Mouse (Mus musculus): ENCODE results near the gene Golga5. TPM values are rescaled to one million over a fixed set of nuclear protein-coding genes. Genes with fewer than 3 reads are reported as not detected.

The Golga5 gene
- polyA plus RNA-seq, 1 experiment from 2014 or later, result 24.7 TPM

DNA sequence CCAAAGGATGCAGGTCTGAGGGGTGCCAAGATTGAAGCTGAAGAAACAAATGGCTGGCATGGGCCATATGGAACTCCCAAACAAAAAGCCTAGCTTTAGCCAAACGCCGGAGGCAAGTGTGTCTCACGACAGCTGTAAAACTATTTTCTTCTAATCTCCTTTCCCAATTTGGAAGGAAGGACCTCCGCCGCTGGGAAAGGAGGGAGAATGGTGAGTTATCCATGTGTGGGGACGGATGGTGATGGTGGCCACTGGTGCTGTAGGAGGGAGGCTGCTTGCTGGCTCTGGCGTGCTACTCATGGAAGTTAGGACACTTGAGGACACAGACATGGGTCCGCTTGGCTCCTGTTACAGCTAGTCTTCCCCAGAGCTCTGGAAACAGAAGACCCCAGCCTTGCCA, 71.3 kb downstream of the Golga5 start:
- Histone ChIP-seq H3K4me1 (ENCODE audit: control insufficient read depth, insufficient read depth, low read depth, low read length) (no peaks in the 10 kb centered on the region), H3K27me3 (replicated peaks; ENCODE audit: control insufficient read depth, insufficient read depth, low read length) (no peaks in the 10 kb centered on the region), H3K9ac (ENCODE audit: low read depth, low read length) (no peak overlapping the region), H3K36me3 (ENCODE audit: control insufficient read depth, insufficient read depth, low read length) (no peaks in the 10 kb centered on the region), H3K4me2 (ENCODE audit: low read length) (no peak overlapping the region), H3K4me3 (ENCODE audit: low read length) (no peak overlapping the region), H3K9me3 (ENCODE audit: control insufficient read depth, low read length) (no peaks in the 10 kb centered on the region), H3K27ac (ENCODE audit: low read depth, low read length) (no peak overlapping the region)
- 72% methylated on average over 8 of the region's 8 CpGs for WGBS
- ATAC-seq, result no peak

GRCm38 (mm10) chr12:102541168-102541567, 72.2 kb downstream of the Golga5 start:
- Histone ChIP-seq H3K4me1 (ENCODE audit: control insufficient read depth, insufficient read depth, low read depth, low read length) (no peaks in the 10 kb centered on the region), H3K36me3 (ENCODE audit: control insufficient read depth, insufficient read depth, low read length) (no peaks in the 10 kb centered on the region), H3K9ac (ENCODE audit: low read depth, low read length) (no peak overlapping the region), H3K4me2 (ENCODE audit: low read length) (no peak overlapping the region), H3K27me3 (replicated peaks; ENCODE audit: control insufficient read depth, insufficient read depth, low read length) (no peaks in the 10 kb centered on the region), H3K4me3 (ENCODE audit: low read length) (no peak overlapping the region), H3K27ac (ENCODE audit: low read depth, low read length) (no peak overlapping the region), H3K9me3 (ENCODE audit: control insufficient read depth, low read length) (no peaks in the 10 kb centered on the region)
- 86% methylated on average over 7 of the region's 7 CpGs for WGBS
- no peak for ATAC-seq

- no peaks in the 10 kb centered on the region for H3K27me3 ChIP-seq (replicated peaks; ENCODE audit: control insufficient read depth, insufficient read depth, low read length)
- ATAC-seq, result no peak
- 64% methylated on average over 6 of the region's 6 CpGs for WGBS
- H3K36me3 ChIP-seq (ENCODE audit: control insufficient read depth, insufficient read depth, low read length), result no peaks in the 10 kb centered on the region
- H3K9me3 ChIP-seq (ENCODE audit: control insufficient read depth, low read length), result no peaks in the 10 kb centered on the region
- H3K4me1 ChIP-seq (ENCODE audit: control insufficient read depth, insufficient read depth, low read depth, low read length), result no peaks in the 10 kb centered on the region
- no peak overlapping the region for H3K4me3 ChIP-seq (ENCODE audit: low read length)
- H3K9ac ChIP-seq (ENCODE audit: low read depth, low read length), result no peak overlapping the region
- H3K27ac ChIP-seq (ENCODE audit: low read depth, low read length), result no peak overlapping the region
- H3K4me2 ChIP-seq (ENCODE audit: low read length), result no peak overlapping the region
These were observed 76.2 kb downstream of the Golga5 start for GRCm38 (mm10) chr12:102545122-102545521.

Other genes starting within 250 kb of the Golga5 start
- gene Rin3, start 186.1 kb upstream of the Golga5 start, polyA plus RNA-seq (2015; fragmentation: Nextera tagmentation; extraction: Ambion mirVana), result 2.6 and 4.2 TPM in 2 replicates
- gene Lgmn, start 29.3 kb upstream of the Golga5 start, polyA plus RNA-seq (2015; fragmentation: Nextera tagmentation; extraction: Ambion mirVana), result 127 and 141 TPM in 2 replicates
- 198 and 224 TPM in 2 replicates for gene Chga, start 85.8 kb downstream of the Golga5 start, polyA plus RNA-seq (2015; fragmentation: Nextera tagmentation; extraction: Ambion mirVana)
- 41.2 and 42.5 TPM in 2 replicates for gene Itpk1, start 235.8 kb downstream of the Golga5 start, polyA plus RNA-seq (2015; fragmentation: Nextera tagmentation; extraction: Ambion mirVana)